Mouse (Mus musculus) hindlimb bud, embryonic 11.5 days (tissue): Measurements from ENCODE around the gene Unk.

ENCODE experiments used
- DNase-seq: peaks from one replicate; pipeline ENCODE4 v3.0.0-alpha.2; 2012; ENCODE audit warnings: low read depth, low spot score; ENCODE audit errors: extremely low spot score

Gene Unk

DNA sequence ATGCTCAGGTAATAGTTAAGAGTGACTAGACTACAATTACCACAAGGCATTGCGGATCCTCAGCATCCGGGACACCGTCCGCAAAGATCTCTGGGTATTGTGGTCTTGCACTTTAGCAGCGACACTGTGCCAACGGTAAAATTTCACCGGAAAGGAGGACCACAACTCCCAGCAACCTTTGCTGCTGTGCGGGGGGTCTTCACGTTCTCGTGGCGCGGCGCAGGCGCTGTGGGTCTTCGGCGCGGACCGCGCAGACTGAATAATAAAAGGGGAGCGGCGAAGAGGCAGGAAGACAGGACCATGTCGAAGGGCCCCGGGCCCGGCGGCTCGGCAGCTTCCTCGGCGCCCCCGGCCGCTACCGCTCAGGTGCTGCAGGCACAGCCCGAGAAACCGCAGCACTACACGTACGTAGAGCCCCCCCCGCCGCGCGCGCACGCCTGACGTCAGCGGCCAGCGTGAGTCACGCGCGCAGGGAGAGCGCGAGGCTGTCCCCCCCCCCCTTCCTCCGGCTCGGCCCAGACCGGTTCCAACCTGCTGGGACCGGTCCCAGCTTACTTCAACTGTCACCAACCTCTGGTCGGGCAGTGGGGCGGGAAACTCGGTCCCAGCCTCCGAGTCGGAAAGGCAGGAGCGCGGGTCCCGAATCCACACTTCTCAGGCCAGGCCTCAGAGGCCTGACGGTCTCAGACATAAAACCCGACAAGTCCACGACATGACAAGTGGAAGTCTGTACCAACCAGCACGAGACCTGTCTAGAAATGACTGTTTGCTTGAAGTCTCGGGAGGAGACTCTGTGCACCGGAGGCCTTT lies at the start of gene Unk:
Gene Unk (plus strand): TSS at position 235 of the 810 bp plus-strand sequence.
- DNase-seq, result peak; percentile 95

DNA sequence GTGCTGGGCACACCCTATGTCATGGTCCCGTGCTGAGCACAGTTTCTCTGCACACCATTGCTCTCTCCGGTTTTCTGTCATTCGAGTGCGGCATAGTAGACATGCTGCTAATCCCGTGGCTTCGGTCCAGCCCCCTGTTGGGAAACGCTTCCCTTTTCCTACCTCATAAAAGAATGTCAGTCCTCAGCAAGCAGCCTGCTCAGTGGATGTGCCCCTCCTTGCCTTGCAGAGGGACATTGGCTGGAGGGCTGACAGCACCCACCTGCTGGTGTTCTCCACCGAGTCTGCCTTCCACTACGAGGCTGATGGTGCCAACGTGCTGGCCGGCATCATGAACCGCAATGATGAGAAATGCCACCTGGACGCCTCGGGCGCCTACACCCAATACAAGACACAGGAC lies 47.6 kb upstream of the Unk start:
- DNase-seq, result no peak

DNA sequence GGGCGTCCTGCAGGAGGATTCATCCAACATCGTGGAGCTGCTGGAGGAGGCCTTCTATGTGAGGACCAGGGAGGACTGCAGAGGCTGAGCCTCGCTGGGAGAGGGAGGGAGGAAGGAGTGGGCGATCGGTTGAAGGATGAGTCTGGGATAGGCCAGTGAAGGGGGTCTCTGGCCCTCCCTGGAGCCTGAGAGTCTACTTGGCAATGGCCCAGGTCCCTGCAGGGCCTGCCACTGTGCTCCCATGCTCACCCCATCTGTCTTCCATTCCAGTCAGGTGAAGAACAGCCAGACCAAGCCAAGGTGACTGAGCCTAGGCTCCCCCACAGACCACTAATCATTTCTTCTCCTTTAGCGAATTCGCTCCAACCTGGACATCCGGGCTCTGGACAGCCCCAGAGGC lies 46.8 kb upstream of the Unk start:
- DNase-seq, result no peak

- DNase-seq, result no peak
Observed at GRCm38 (mm10) chr11:115989686-115990085, 40.4 kb upstream of the Unk start.

- DNase-seq, result no peak
Observed at GRCm38 (mm10) chr11:115992098-115992497, 38.0 kb upstream of the Unk start.

GRCm38 (mm10) chr11:115995256-115995655 lies 34.9 kb upstream of the Unk start:
- no peak for DNase-seq

DNA sequence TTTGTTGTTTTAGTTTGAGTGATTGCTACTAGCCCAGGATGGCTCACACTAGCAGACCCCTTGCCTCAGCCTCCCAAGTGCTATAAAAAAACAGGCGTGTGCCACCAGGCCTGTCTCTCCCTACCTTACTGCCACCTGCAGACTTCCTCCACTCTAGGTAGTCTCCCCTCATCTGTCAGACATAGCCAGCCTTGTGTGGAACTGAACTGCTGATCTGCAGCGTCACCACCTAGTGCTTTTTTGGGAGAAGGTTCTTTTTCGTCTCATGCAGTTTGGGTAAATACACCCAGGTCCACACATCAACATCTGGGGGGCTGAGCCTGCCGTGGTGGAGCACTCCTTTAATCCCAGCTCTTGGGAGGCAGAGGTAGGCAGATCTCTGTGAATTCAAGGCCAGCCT lies 33.1 kb upstream of the Unk start:
- DNase-seq, result no peak

DNA sequence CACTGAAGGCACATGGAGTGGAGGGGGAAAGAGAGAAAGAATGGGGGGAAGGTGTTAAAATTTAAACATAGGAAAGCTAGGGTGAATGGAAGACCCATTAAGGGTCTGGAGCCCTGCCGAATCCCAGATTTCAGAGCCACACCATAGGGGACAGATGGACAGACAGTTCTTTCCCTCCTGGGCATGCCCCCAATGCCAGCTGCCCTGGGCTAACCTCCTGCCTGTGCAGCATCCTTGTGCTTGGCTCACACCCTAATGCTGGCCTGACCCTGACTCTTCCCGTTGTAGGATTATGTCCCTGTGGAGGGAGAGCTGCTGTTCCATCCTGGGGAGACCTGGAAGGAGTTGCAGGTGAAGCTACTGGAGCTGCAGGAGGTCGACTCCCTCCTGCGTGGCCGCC lies 32.5 kb upstream of the Unk start:
- DNase-seq, result no peak

DNA sequence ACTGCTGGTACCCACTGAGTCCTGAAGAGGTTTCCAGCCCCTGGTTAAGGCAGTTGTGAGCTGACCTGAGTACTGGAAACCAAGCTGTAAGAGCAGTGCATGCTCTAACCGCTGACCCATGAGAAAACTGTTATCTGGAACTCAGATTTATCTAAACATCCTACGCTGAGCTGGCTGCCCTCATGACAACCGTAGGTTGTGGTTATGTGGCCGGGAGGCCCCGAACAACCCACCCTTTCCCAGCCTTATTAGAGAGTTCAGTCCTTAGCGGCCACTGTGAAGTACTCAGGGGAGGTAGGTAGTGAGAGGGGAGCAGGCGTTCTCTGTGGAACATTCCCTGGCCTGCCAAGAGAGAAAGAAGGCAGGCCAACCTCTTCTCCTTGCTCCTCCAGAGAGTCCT lies 31.1 kb upstream of the Unk start:
- no peak for DNase-seq

DNA sequence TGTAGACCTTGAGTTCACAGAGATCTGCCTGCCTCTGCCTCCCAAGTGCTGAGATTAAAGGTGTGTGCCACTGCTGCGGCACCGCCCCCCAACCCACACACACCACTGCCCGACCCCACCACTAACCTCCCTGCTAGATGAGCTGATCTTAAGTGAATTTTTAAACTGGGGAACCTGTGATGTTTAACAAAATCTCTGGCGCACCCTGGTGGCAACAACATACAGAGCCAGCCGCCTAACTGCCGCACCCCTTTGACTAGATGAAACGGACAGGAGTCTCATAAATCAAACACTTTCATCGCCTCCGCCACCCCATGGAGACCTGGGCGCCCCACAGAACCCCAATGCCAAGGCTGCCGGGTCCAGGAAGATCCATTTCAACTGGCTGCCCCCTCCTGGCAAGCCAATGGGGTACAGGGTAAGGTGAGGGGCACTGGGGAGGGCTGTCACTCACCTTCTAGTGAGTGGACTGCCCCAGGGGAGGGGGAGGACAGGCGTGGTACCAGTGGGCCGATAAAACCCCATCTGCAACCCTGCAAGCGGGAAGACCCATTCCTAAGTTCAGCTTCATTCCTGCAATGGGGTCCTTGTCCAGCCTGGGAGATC lies 30.5 kb upstream of the Unk start:
- DNase-seq, result no peak

DNA sequence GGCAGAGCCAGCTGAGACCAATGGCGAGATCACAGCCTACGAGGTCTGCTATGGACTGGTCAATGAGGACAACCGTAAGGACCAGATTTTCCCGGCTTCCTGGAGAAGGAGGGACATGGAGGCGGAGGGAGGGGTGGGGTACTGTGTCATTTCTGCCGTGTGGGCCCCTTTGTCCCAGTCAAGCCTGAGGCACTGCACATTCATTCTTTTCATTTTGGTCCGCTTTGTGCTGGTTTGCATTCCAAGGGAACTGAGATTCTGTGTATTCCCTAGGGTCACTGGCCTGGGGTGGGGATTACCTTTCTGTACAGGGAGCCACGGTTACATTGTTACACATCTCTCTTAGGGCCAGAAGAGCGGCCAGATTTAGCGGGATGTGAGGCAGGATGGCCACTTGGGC lies 29.5 kb upstream of the Unk start:
- no peak for DNase-seq

GRCm38 (mm10) chr11:116001725-116002124 lies 28.4 kb upstream of the Unk start:
- DNase-seq, result no peak

DNA sequence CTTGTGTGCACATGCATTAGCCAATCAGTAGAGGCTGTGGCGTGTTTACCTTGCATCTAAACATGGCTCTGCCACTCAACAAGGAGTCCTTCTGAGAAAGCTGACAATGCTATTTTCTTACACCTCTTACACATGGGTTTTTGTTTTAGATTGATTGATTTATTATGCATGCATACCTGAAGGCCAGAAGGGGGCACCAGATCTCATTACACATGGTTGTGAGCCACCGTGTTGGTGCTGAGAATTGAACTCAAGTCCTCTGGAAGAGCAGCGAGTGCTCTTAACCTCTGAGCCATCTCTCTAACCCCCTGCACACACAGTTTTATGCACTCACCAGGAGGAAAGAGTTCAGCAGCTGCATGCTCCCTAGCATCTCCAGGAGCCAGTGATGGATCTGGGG lies 27.2 kb upstream of the Unk start:
- DNase-seq, result no peak

DNA sequence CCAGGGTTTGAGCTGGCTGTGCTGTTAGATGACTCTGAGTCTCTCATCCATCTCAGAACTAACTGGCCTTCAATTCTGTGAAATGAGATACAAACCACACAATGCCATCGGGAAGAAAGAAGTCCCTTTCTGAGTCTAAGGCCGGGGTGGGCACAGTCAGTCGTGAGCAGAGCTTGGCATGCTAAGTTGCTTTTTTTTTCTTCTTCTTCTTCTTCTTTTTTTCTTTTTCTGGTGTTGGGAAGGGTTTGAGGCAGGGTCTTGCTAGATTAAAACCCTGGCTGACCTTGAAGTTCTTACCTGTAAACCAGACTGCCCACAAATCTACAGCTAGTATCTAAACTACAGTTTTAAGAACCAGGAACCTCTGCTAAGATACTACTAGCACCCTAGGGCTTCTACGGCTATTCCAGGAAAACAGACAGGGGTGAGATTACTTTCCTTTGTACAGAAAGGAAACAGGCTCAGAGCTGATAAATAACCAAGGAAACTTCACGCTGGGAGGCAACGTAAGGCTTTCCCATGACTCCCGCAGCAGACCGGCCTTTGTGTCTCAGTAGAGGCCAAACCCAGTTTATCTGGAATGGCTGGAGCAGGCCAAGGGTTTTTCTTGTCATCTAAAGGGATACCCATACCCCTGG lies 25.8 kb upstream of the Unk start:
- DNase-seq, result no peak

DNA sequence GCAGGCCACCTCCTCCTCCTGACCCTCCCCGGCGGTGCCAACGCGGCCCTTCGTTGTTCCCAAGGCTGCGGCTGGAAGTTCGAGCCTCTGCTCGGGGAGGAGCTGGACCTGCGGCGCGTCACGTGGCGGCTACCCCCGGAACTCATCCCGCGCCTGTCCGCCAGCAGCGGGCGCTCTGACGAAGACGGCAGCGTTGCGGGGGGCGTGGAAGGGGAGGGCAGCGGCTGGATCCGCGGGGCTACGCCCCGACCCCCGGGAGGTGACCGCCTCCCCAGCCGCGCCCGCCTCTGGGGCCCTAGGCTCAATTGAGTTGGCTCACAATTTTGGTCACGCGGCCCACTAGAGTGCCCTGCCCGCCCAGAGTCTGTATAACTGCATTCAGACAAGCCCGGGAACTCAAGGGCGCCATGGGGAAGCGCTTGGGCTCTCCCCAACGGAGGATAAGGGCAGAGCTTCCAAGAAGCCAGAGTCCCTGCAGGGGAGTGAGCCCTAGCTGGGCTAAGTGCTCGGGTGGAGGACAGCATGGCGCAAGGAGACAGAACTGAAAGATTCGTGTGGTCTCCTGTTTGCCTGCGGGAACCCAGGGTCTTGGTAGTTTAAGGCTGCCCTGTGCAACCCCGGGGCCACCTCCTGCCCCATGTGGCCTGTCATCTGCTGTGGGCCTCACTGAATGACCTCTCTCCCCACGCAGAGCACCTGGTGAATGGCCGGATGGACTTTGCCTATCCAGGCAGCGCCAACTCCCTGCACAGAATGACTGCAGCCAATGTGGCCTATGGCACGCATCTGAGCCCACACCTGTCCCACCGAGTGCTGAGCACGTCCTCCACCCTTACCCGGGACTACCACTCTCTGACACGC lies 25.1 kb upstream of the Unk start:
- no peak for DNase-seq

- DNase-seq, result no peak
Observed at GRCm38 (mm10) chr11:116005701-116006419, 24.3 kb upstream of the Unk start.

GRCm38 (mm10) chr11:116007095-116007850 lies 22.8 kb upstream of the Unk start:
- no peak for DNase-seq

DNA sequence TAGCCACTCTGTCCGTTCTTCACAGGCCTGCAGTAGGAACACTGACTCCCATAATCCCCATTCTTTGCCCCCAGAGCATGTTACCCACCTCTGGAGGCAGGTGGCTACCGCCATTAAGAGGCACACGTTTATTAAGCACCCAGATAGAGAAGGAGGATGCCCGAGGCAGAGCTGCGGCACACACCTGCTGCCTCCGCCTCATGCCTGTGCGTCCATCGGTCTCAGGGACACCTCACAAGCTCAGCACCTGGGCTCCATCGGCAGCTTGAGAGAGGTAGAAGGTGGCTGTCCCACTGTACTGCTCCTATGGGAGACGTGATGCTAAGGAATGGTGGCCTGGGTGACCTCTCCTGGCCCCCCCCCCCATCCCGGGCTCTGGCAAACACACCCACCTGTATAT lies 21.7 kb upstream of the Unk start:
- DNase-seq, result no peak

- no peak for DNase-seq
Observed at GRCm38 (mm10) chr11:116008832-116009375, 21.2 kb upstream of the Unk start.

DNA sequence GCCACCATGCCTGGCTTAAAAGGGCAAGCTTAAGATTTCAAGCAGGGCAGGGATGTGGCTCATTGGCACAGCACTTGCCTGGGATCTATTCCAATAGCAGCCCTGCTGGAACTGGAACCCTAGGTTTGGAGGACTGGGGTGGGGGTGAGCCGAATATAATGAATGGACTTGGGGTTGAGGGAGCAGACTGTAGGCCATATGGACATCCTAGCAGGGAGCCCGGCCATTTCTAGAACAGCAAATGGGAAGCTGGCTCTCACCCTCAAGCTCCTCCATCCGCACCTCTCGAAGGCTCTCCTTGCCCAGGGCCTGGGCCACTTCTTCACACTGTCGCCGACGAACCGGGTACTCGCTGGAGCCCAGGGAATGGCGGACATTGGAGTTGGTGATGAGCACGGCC lies 20.5 kb upstream of the Unk start:
- DNase-seq, result no peak
